Mouse (Mus musculus) forebrain, postnatal 0 days (tissue): ENCODE data around the gene Cfc1. TPM values are rescaled to one million over a fixed set of nuclear protein-coding genes. Genes with fewer than 3 reads are reported as not detected.

Experiments used
- ATAC-seq: fragments of 200-750 bp; cut with Nextera tagmentation; 2 replicates; pipeline ENCODE4 v1.8.0; 2017; ENCODE audit warnings: mild to moderate bottlenecking, moderate library complexity
- DNase-seq: peaks from one replicate; pipeline ENCODE4 v3.0.0-alpha.2; 2015
- H3K27ac ChIP-seq: fragments of 300-500 bp; sonication (generic); 2 replicates; pipeline ENCODE4 v1.5.1; 2014; ENCODE audit warnings: low read depth, mild to moderate bottlenecking, antibody characterized with exemption, low read length, moderate library complexity, mixed read lengths
- H3K27me3 ChIP-seq: fragments of 300-500 bp; sonication (generic); 2 replicates; pipeline ENCODE4 v1.6.1; 2014; ENCODE audit warnings: mild to moderate bottlenecking, low read length, mixed read lengths; ENCODE audit not compliant: insufficient read depth
- H3K36me3 ChIP-seq: fragments of 300-500 bp; sonication (generic); 2 replicates; pipeline ENCODE4 v1.6.1; 2014; ENCODE audit warnings: mild to moderate bottlenecking, moderate library complexity; ENCODE audit not compliant: insufficient read depth
- H3K4me1 ChIP-seq: fragments of 300-500 bp; sonication (generic); 2 replicates; pipeline ENCODE4 v1.6.1; 2014; ENCODE audit warnings: antibody characterized with exemption; ENCODE audit not compliant: insufficient read depth
- H3K4me2 ChIP-seq: fragments of 300-500 bp; sonication (generic); 2 replicates; pipeline ENCODE4 v1.6.1; 2014; ENCODE audit warnings: low read depth, mild to moderate bottlenecking, moderate library complexity
- H3K4me3 ChIP-seq: fragments of 300-500 bp; sonication (generic); 2 replicates; pipeline ENCODE4 v1.5.1; 2014; ENCODE audit warnings: low read depth, low read length, mixed read lengths
- H3K9ac ChIP-seq: fragments of 300-500 bp; sonication (generic); 2 replicates; pipeline ENCODE4 v1.6.1; 2014; ENCODE audit warnings: mild to moderate bottlenecking
- H3K9me3 ChIP-seq: fragments of 300-500 bp; sonication (generic); 2 replicates; pipeline ENCODE4 v1.6.1; 2016; ENCODE audit warnings: low read length
- CTCF ChIP-seq: sonication (generic); IDR thresholded peaks from 2 replicates; pipeline ENCODE4 v1.5.1; 2016; ENCODE audit warnings: antibody characterized with exemption, control low read depth, low read depth
- WGBS: fragments of 180-500 bp; shearing (Covaris S2); extraction: QIAGEN DNeasy Blood & Tissue Kit; methylation state at CpG from one replicate; pipeline ENCODE4 v1.1.7; 2014; 5-methylcytosine and 5-hydroxymethylcytosine counted together
- polyA plus RNA-seq: library from polyadenylated mRNA; unstranded; fragments of >200 nt; fragmentation: Nextera tagmentation; extraction: Ambion mirVana; gene quantifications from 2 replicates; pipeline ENCODE4 v1.2.1, GENCODE M21; 2015
- total RNA-seq: library from RNA; depleted of rRNA; stranded (reverse); fragments of >200 nt; gene quantifications from 2 replicates; pipeline ENCODE4 v1.2.3, GENCODE M21; 2014

Cfc1 gene
- total and polyA plus RNA-seq, 2 experiments from 2014 or later, result 0.22 TPM; not detected in 1

GRCm38 (mm10) chr1:34573221-34573620, 37.8 kb downstream of the Cfc1 start:
- no peak for DNase-seq
- Histone ChIP-seq H3K27ac (no peak overlapping the region), H3K9ac (no peak overlapping the region), H3K4me2 (no peak overlapping the region), H3K27me3 (peaks cover 8% of the 10 kb centered on the region; the same call in 1 of the 2 replicates), H3K4me1 (no peaks in the 10 kb centered on the region), H3K36me3 (no peaks in the 10 kb centered on the region), H3K9me3 (no peaks in the 10 kb centered on the region), H3K4me3 (no peak overlapping the region)
- ATAC-seq, result no peak
- no peak for TF ChIP-seq CTCF
- WGBS, result 81% methylated on average over 6 of the region's 6 CpGs

GRCm38 (mm10) chr1:34578851-34579781, 43.7 kb downstream of the Cfc1 start, which contains the start of gene Amer3:
Amer3 (plus strand) TSS chr1:34579657.
- TF ChIP-seq CTCF, result no peak
- ATAC-seq, result peak; percentile 92
- Histone ChIP-seq H3K27me3 (peaks cover 8% of the 10 kb centered on the region; the same call in 1 of the 2 replicates), H3K4me2 (peak within 1 kb of the TSS; percentile 86), H3K27ac (peak within 1 kb of the TSS; percentile 94), H3K4me1 (peaks cover 9% of the 10 kb centered on the region; the same call in 1 of the 2 replicates), H3K9me3 (no peaks in the 10 kb centered on the region), H3K36me3 (no peaks in the 10 kb centered on the region), H3K4me3 (peak within 1 kb of the TSS; percentile 54), H3K9ac (peak within 1 kb of the TSS; percentile 81)
- WGBS, result 1% methylated on average over 52 of the region's 53 CpGs
- DNase-seq, result peak; percentile 91

GRCm38 (mm10) chr1:34579782-34580356, 44.4 kb downstream of the Cfc1 start:
- Histone ChIP-seq H3K9ac (peak overlapping the region; percentile 81), H3K27ac (peak overlapping the region; percentile 94), H3K4me3 (peak overlapping the region; percentile 54), H3K4me1 (peaks cover 9% of the 10 kb centered on the region; the same call in 1 of the 2 replicates), H3K36me3 (no peaks in the 10 kb centered on the region), H3K4me2 (peak overlapping the region; percentile 86), H3K27me3 (peaks cover 7% of the 10 kb centered on the region; the same call in 1 of the 2 replicates), H3K9me3 (no peaks in the 10 kb centered on the region)
- TF ChIP-seq CTCF, result peak; percentile 39
- no peak for DNase-seq
- under 1% methylated on average over 18 of the region's 18 CpGs for WGBS
- ATAC-seq, result peak; percentile 47

- no peak for ATAC-seq
- Histone ChIP-seq H3K4me3 (no peak overlapping the region), H3K9ac (no peak overlapping the region), H3K36me3 (peaks cover 7% of the 10 kb centered on the region), H3K4me2 (peak overlapping the region; percentile 1; the same call in 1 of the 2 replicates), H3K4me1 (peaks cover 9% of the 10 kb centered on the region; the same call in 1 of the 2 replicates), H3K27ac (no peak overlapping the region), H3K9me3 (no peaks in the 10 kb centered on the region), H3K27me3 (no peaks in the 10 kb centered on the region)
- no peak for TF ChIP-seq CTCF
- DNase-seq, result no peak
- WGBS, result 72% methylated on average over 6 of the region's 6 CpGs
Observed at GRCm38 (mm10) chr1:34582218-34582617, 46.8 kb downstream of the Cfc1 start.

GRCm38 (mm10) chr1:34583821-34584263, 48.4 kb downstream of the Cfc1 start:
- H3K27me3 ChIP-seq, result no peaks in the 10 kb centered on the region
- no peak overlapping the region for H3K4me3 ChIP-seq
- peaks cover 24% of the 10 kb centered on the region for H3K36me3 ChIP-seq
- 2% methylated on average over 4 of the region's 4 CpGs for WGBS
- H3K9ac ChIP-seq, result no peak overlapping the region
- H3K4me1 ChIP-seq, result peaks cover 6% of the 10 kb centered on the region; the same call in 1 of the 2 replicates
- no peaks in the 10 kb centered on the region for H3K9me3 ChIP-seq
- peak; percentile 63 for TF ChIP-seq CTCF
- no peak overlapping the region for H3K4me2 ChIP-seq
- ATAC-seq (peak; percentile 61), DNase-seq (peak; percentile 85)
- no peak overlapping the region for H3K27ac ChIP-seq

- Histone ChIP-seq H3K27ac (no peak overlapping the region), H3K36me3 (peaks cover 32% of the 10 kb centered on the region), H3K9me3 (no peaks in the 10 kb centered on the region), H3K4me2 (no peak overlapping the region), H3K9ac (no peak overlapping the region), H3K4me3 (no peak overlapping the region), H3K4me1 (peaks cover 6% of the 10 kb centered on the region; the same call in 1 of the 2 replicates), H3K27me3 (no peaks in the 10 kb centered on the region)
- no peak for TF ChIP-seq CTCF
- ATAC-seq (no peak), DNase-seq (peak; percentile 15)
- 62% methylated on average over 4 of the region's 4 CpGs for WGBS
Observed at GRCm38 (mm10) chr1:34584736-34585135, 49.3 kb downstream of the Cfc1 start.
